Mouse (Mus musculus) testis, adult 2 months (tissue): ENCODE results near the gene Nfe2l1. TPM values are rescaled to one million over a fixed set of nuclear protein-coding genes. Genes with fewer than 3 reads are reported as not detected.

Source experiments
- H3K27ac ChIP-seq: fragments of 200-500 bp; 2 replicates; pipeline ENCODE4 v1.5.1; 2012; ENCODE audit warnings: low read depth, low read length; ENCODE audit not compliant: control insufficient read depth, insufficient read depth
- H3K27me3 ChIP-seq: fragments of 200-500 bp; 2 replicates; pipeline ENCODE4 v1.6.1; 2012; ENCODE audit warnings: mild to moderate bottlenecking, low read length, moderate library complexity; ENCODE audit not compliant: control insufficient read depth, insufficient read depth
- H3K36me3 ChIP-seq: fragments of 200-500 bp; 2 replicates; pipeline ENCODE4 v1.6.1; 2012; ENCODE audit warnings: mild to moderate bottlenecking, low read length; ENCODE audit not compliant: control insufficient read depth, insufficient read depth
- H3K4me1 ChIP-seq: fragments of 200-500 bp; 2 replicates; pipeline ENCODE4 v1.6.1; 2012; ENCODE audit warnings: low read length; ENCODE audit not compliant: control insufficient read depth, insufficient read depth
- H3K4me3 ChIP-seq: fragments of 200-500 bp; 2 replicates; pipeline ENCODE4 v1.5.1; 2012; ENCODE audit warnings: low read depth, mild to moderate bottlenecking, low read length, moderate library complexity, mixed read lengths; ENCODE audit not compliant: control insufficient read depth
- CTCF ChIP-seq: fragments of 200-500 bp; IDR thresholded peaks from 2 replicates; pipeline ENCODE4 v1.5.1; 2012; ENCODE audit warnings: low read depth, mild to moderate bottlenecking, inconsistent platforms, low read length, moderate library complexity; ENCODE audit not compliant: control insufficient read depth, insufficient read depth, insufficient replicate concordance
- POLR2A ChIP-seq: fragments of 200-500 bp; IDR thresholded peaks from 2 replicates; pipeline ENCODE4 v1.6.1; 2012; ENCODE audit warnings: low read depth, mild to moderate bottlenecking, inconsistent platforms, low read length, moderate library complexity; ENCODE audit not compliant: control insufficient read depth
- polyA plus RNA-seq: library from polyadenylated mRNA; depleted of rRNA; stranded (reverse); fragments of >200 nt; gene quantifications from 2 replicates; pipeline ENCODE4 v1.2.3, GENCODE M21; 2012; rRNA removed

Gene Nfe2l1
- 46.7 and 59.1 TPM in 2 replicates for polyA plus RNA-seq

GRCm38 (mm10) chr11:96829813-96830538, at the start of gene Nfe2l1:
Gene Nfe2l1 (minus strand): TSS chr11:96829968.
- Histone ChIP-seq H3K4me1 (peaks cover 18% of the 10 kb centered on the region), H3K27ac (peak within 1 kb of the TSS; percentile 99)
- TF ChIP-seq CTCF, result no peak
- peak; percentile 81 for TF ChIP-seq POLR2A

GRCm38 (mm10) chr11:96879359-96879758, 49.6 kb upstream of the Nfe2l1 start:
- H3K36me3 ChIP-seq, result no peaks in the 10 kb centered on the region
- no peaks in the 10 kb centered on the region for H3K27me3 ChIP-seq
- peaks cover 17% of the 10 kb centered on the region for H3K4me1 ChIP-seq
- H3K27ac ChIP-seq, result no peak overlapping the region
- H3K4me3 ChIP-seq, result no peak overlapping the region
- TF ChIP-seq POLR2A (no peak), CTCF (no peak)

More at GRCm38 (mm10) chr11:96829813-96830538, at the start of gene Nfe2l1:
- H3K36me3 ChIP-seq, result no peaks in the 10 kb centered on the region
- H3K27me3 ChIP-seq, result no peaks in the 10 kb centered on the region
- H3K4me3 ChIP-seq, result peak within 1 kb of the TSS; percentile 97

- Histone ChIP-seq H3K27me3 (no peaks in the 10 kb centered on the region), H3K4me1 (peaks cover 19% of the 10 kb centered on the region), H3K36me3 (no peaks in the 10 kb centered on the region), H3K27ac (no peak overlapping the region), H3K4me3 (no peak overlapping the region)
- TF ChIP-seq CTCF (no peak), POLR2A (no peak)
Measured at GRCm38 (mm10) chr11:96878715-96879114, 48.9 kb upstream of the Nfe2l1 start.

GRCm38 (mm10) chr11:96877071-96877470, 47.3 kb upstream of the Nfe2l1 start:
- Histone ChIP-seq H3K27me3 (no peaks in the 10 kb centered on the region), H3K27ac (no peak overlapping the region), H3K4me3 (no peak overlapping the region), H3K36me3 (no peaks in the 10 kb centered on the region), H3K4me1 (peaks cover 29% of the 10 kb centered on the region)
- TF ChIP-seq POLR2A (no peak), CTCF (no peak)

GRCm38 (mm10) chr11:96876300-96877040, 46.7 kb upstream of the Nfe2l1 start:
- Histone ChIP-seq H3K4me3 (no peak overlapping the region), H3K36me3 (no peaks in the 10 kb centered on the region), H3K4me1 (peaks cover 29% of the 10 kb centered on the region), H3K27ac (0 out of 2 replicates have a peak overlapping the region, but pooled peaks have one; percentile 1), H3K27me3 (no peaks in the 10 kb centered on the region)
- TF ChIP-seq POLR2A, result no peak
- no peak for TF ChIP-seq CTCF

- Histone ChIP-seq H3K27ac (no peak overlapping the region), H3K36me3 (no peaks in the 10 kb centered on the region), H3K27me3 (no peaks in the 10 kb centered on the region), H3K4me1 (peaks cover 29% of the 10 kb centered on the region), H3K4me3 (peak overlapping the region; percentile 30)
- TF ChIP-seq CTCF, result no peak
- no peak for TF ChIP-seq POLR2A
Measured at GRCm38 (mm10) chr11:96875745-96876144, 46.0 kb upstream of the Nfe2l1 start.

- Histone ChIP-seq H3K27ac (no peak overlapping the region), H3K27me3 (no peaks in the 10 kb centered on the region), H3K4me3 (peak overlapping the region; percentile 30; the same call in 1 of the 2 replicates), H3K4me1 (peaks cover 29% of the 10 kb centered on the region), H3K36me3 (no peaks in the 10 kb centered on the region)
- TF ChIP-seq POLR2A, result no peak
- TF ChIP-seq CTCF, result no peak
Measured at GRCm38 (mm10) chr11:96875270-96875669, 45.5 kb upstream of the Nfe2l1 start.
